Mouse (Mus musculus) cerebellum, postnatal 14 days (tissue): ENCODE data around the gene Il11ra1.
"Not testable (repeated sequence)": the region's sequence is repeated elsewhere in the genome, so short reads cannot be mapped to it uniquely, and the experiment has no call there.

Experiments used
- DNase-seq, 2 experiments: peaks; one replicate each; pipeline ENCODE4 v3.0.0; 2021; ENCODE audit warnings: mixed read lengths in 2 of 2

The Il11ra1 gene

GRCm38 (mm10) chr4:41681176-41681575 is 18.6 kb upstream of the Il11ra1 start:
- no peak for DNase-seq

GRCm38 (mm10) chr4:41681947-41682346 is 17.8 kb upstream of the Il11ra1 start:
- DNase-seq, result no peak

- no peak for DNase-seq
Measured at GRCm38 (mm10) chr4:41682789-41683188, 17.0 kb upstream of the Il11ra1 start.

- DNase-seq, result not testable (repeated sequence)
Measured at GRCm38 (mm10) chr4:41683303-41683702, 16.5 kb upstream of the Il11ra1 start.

GRCm38 (mm10) chr4:41684131-41684930 is 15.5 kb upstream of the Il11ra1 start:
- not testable (repeated sequence) for DNase-seq

GRCm38 (mm10) chr4:41684931-41685453 is 14.8 kb upstream of the Il11ra1 start:
- DNase-seq, result not testable (repeated sequence)

GRCm38 (mm10) chr4:41685882-41686492 is 13.8 kb upstream of the Il11ra1 start:
- DNase-seq, result not testable (repeated sequence)

GRCm38 (mm10) chr4:41688562-41688961 is 11.2 kb upstream of the Il11ra1 start:
- DNase-seq, result peak in 1 of 2 experiments; percentile 56

- DNase-seq, result not testable (repeated sequence)
Measured at GRCm38 (mm10) chr4:41690014-41690413, 9.8 kb upstream of the Il11ra1 start.

GRCm38 (mm10) chr4:41693511-41693910 is 6.3 kb upstream of the Il11ra1 start:
- DNase-seq, result not testable (repeated sequence)

- DNase-seq, result not testable (repeated sequence)
Measured at GRCm38 (mm10) chr4:41695800-41696199, 4.0 kb upstream of the Il11ra1 start.

GRCm38 (mm10) chr4:41696452-41696851 is 3.3 kb upstream of the Il11ra1 start:
- not testable (repeated sequence) for DNase-seq

- DNase-seq, result peak; percentile 94 to 95
Measured at GRCm38 (mm10) chr4:41696930-41697841, 2.6 kb upstream of the Il11ra1 start, which contains the start of gene Cntfr. Gene Cntfr (minus strand): TSS chr4:41697089.

GRCm38 (mm10) chr4:41698421-41699016 is 1.3 kb upstream of the Il11ra1 start:
- peak; percentile 70 to 75 for DNase-seq

- DNase-seq, result not testable (repeated sequence)
Measured at GRCm38 (mm10) chr4:41700224-41700623, 435 bp downstream of the Il11ra1 start.

GRCm38 (mm10) chr4:41702226-41702625 is 2.4 kb downstream of the Il11ra1 start:
- not testable (repeated sequence) for DNase-seq

GRCm38 (mm10) chr4:41704651-41705050 is 4.9 kb downstream of the Il11ra1 start:
- DNase-seq, result no peak

GRCm38 (mm10) chr4:41705922-41706754 is 6.3 kb downstream of the Il11ra1 start:
- peak in 1 of 2 experiments; percentile 75 for DNase-seq

- DNase-seq, result peak; percentile 83 to 87
Measured at GRCm38 (mm10) chr4:41707011-41707535, 7.3 kb downstream of the Il11ra1 start.

- DNase-seq, result peak; percentile 67 to 82
Measured at GRCm38 (mm10) chr4:41708192-41708745, 8.5 kb downstream of the Il11ra1 start.

GRCm38 (mm10) chr4:41710229-41710628 is 10.4 kb downstream of the Il11ra1 start:
- DNase-seq, result no peak
